Comparison of ENCODE assay signal across 8 mouse cellular contexts in the genomic region with DNA sequence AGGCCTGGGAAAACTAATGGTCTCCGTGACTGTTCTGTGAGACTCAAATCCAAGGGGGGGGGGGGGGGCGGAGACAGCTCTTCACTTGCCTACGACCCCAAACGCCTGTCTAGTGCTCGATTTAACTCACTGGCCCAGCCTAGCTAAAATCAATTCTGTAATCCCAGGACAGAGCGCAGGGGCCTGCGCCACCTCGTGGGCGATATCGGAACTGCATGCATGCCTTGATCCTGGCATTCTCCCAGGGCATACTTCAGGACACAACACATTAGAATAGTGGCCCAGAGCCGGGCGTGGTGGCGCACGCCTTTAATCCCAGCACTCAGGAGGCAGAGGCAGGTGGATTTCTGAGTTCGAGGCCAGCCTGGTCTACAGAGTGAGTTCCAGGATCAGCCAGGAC. TPM values are rescaled to one million over a fixed set of nuclear protein-coding genes. Genes with fewer than 3 reads are reported as not detected.
DNase-seq lines count a peak whose midpoint lies in the region; ATAC-seq lines count a peak whose summit lies in the region.

No protein-coding gene starts in this region.

- peak; percentile 49; the same call in 1 of the 2 replicates for ATAC-seq in embryonic facial prominence, embryonic 12.5 days (ENCODE audit: insufficient number of reproducible peaks, insufficient read depth, low FRiP score, low TSS enrichment)
- peak; percentile 42 for ATAC-seq in limb, embryonic 13.5 days (ENCODE audit: low FRiP score, low read depth)
- peak; percentile 59 for ATAC-seq in midbrain, embryonic 16.5 days

- 6% methylated on average over 15 of the region's 15 CpGs for WGBS in embryonic facial prominence, embryonic 12.5 days
- 9% methylated on average over 15 of the region's 15 CpGs for WGBS in limb, embryonic 13.5 days
- 3% methylated on average over 15 of the region's 15 CpGs for WGBS in midbrain, embryonic 16.5 days

- H3K9ac ChIP-seq in embryonic facial prominence, embryonic 12.5 days: no peak overlapping the region
- H3K9ac ChIP-seq in limb, embryonic 13.5 days: no peak overlapping the region
- no peak overlapping the region for H3K9ac ChIP-seq in midbrain, embryonic 16.5 days (ENCODE audit: low read depth, low read length)

- H3K4me3 ChIP-seq in embryonic facial prominence, embryonic 12.5 days: no peak overlapping the region
- no peak overlapping the region for H3K4me3 ChIP-seq in limb, embryonic 13.5 days
- H3K4me3 ChIP-seq in midbrain, embryonic 16.5 days (ENCODE audit: low read depth, low read length): no peak overlapping the region

- H3K9me3 ChIP-seq in embryonic facial prominence, embryonic 12.5 days: no peaks in the 10 kb centered on the region
- H3K9me3 ChIP-seq in limb, embryonic 13.5 days: no peaks in the 10 kb centered on the region
- no peaks in the 10 kb centered on the region for H3K9me3 ChIP-seq in midbrain, embryonic 16.5 days (replicated peaks; ENCODE audit: control insufficient read depth, low read length, poor library complexity, severe bottlenecking)

- DNase-seq in 3134 (ENCODE audit: extremely low read depth, insufficient read length, low spot score): peak; percentile 85
- peak; percentile 85 for DNase-seq in adrenal gland, postnatal 25 days
- DNase-seq in heart, adult 9 months (ENCODE audit: low spot score in 2 of 2): peak; percentile 50 to 83
- peak; percentile 66 to 90 for DNase-seq in kidney, adult 8-10 months
- DNase-seq in spleen, postnatal 14 days (ENCODE audit: low spot score in 2 of 2): peak; percentile 47 to 72

- H3K36me3 ChIP-seq in embryonic facial prominence, embryonic 12.5 days: no peaks in the 10 kb centered on the region
- H3K36me3 ChIP-seq in limb, embryonic 13.5 days: no peaks in the 10 kb centered on the region
- no peaks in the 10 kb centered on the region for H3K36me3 ChIP-seq in midbrain, embryonic 16.5 days (ENCODE audit: control insufficient read depth, insufficient read depth, low read length)

- 0 out of 2 replicates have a peak, but pooled peaks cover 3% of the 10 kb centered on the region for H3K4me1 ChIP-seq in embryonic facial prominence, embryonic 12.5 days
- no peaks in the 10 kb centered on the region for H3K4me1 ChIP-seq in limb, embryonic 13.5 days
- peaks cover 4% of the 10 kb centered on the region for H3K4me1 ChIP-seq in midbrain, embryonic 16.5 days (ENCODE audit: control insufficient read depth, insufficient read depth, low read length)

- no peak overlapping the region for H3K27ac ChIP-seq in embryonic facial prominence, embryonic 12.5 days
- H3K27ac ChIP-seq in limb, embryonic 13.5 days: no peak overlapping the region
- H3K27ac ChIP-seq in midbrain, embryonic 16.5 days (ENCODE audit: low read length): no peak overlapping the region

- H3K4me2 ChIP-seq in embryonic facial prominence, embryonic 12.5 days (replicated peaks): no peak overlapping the region
- H3K4me2 ChIP-seq in limb, embryonic 13.5 days (replicated peaks): no peak overlapping the region
- H3K4me2 ChIP-seq in midbrain, embryonic 16.5 days (ENCODE audit: low read length): no peak overlapping the region

- H3K27me3 ChIP-seq in embryonic facial prominence, embryonic 12.5 days: no peaks in the 10 kb centered on the region
- peaks cover 3% of the 10 kb centered on the region; the same call in 1 of the 2 replicates for H3K27me3 ChIP-seq in limb, embryonic 13.5 days
- no peaks in the 10 kb centered on the region for H3K27me3 ChIP-seq in midbrain, embryonic 16.5 days (ENCODE audit: control insufficient read depth, insufficient read depth, low read depth, low read length)

RNA-seq across cellular contexts. Expression of gene Tex35, which starts 32.2 kb away (rescaled TPM):
- not detected in 2 replicates for total RNA-seq in adrenal gland, postnatal 25 days (2021)
- not detected in 2 replicates for polyA plus RNA-seq in embryonic facial prominence, embryonic 12.5 days (2016; fragmentation: Nextera tagmentation; extraction: Ambion mirVana)
- polyA plus RNA-seq in limb, embryonic 13.5 days (2015; fragmentation: Nextera tagmentation; extraction: Ambion mirVana): not detected in 2 replicates
- polyA plus RNA-seq in midbrain, embryonic 16.5 days (2015; fragmentation: Nextera tagmentation; extraction: Ambion mirVana): not detected in 2 replicates
